Mouse (Mus musculus): ENCODE measurements at regions not wholly inside any gene's neighbourhood (a gene's known extent, or its start where the extent isn't known, plus 50 kb on each side); places are given as distances from the start of the nearest gene placed in this dataset.

GRCm38 (mm10) chr1:186909518-186910105 lies 57.6 kb upstream of the D1Pas1 start:
- DNase-seq = no peak

GRCm38 (mm10) chr1:186909073-186909472 lies 58.1 kb upstream of the D1Pas1 start:
- no peak for DNase-seq

GRCm38 (mm10) chr1:186907409-186908170 lies 59.6 kb upstream of the D1Pas1 start:
- DNase-seq = no peak

GRCm38 (mm10) chr1:186905942-186906341 lies 61.3 kb upstream of the D1Pas1 start:
- DNase-seq = no peak

- DNase-seq = no peak
Observed at GRCm38 (mm10) chr1:186901548-186901947, 65.7 kb upstream of the D1Pas1 start.

- no peak for DNase-seq
Observed at GRCm38 (mm10) chr1:186898203-186898602, 69.0 kb upstream of the D1Pas1 start.

GRCm38 (mm10) chr1:186889584-186889852 lies 77.7 kb upstream of the D1Pas1 start:
- DNase-seq = no peak

GRCm38 (mm10) chr1:186888767-186889583 lies 78.2 kb upstream of the D1Pas1 start:
- DNase-seq = no peak

- DNase-seq = no peak
Observed at GRCm38 (mm10) chr1:186887127-186887526, 80.1 kb upstream of the D1Pas1 start.

GRCm38 (mm10) chr1:186880391-186880790 lies 86.8 kb upstream of the D1Pas1 start:
- DNase-seq = no peak

GRCm38 (mm10) chr1:186860608-186861444 lies 106.4 kb upstream of the D1Pas1 start:
- no peak for DNase-seq

- no peak for DNase-seq
Observed at GRCm38 (mm10) chr1:186858285-186858684, 108.9 kb upstream of the D1Pas1 start.

- no peak for DNase-seq
Observed at GRCm38 (mm10) chr1:186855474-186856036, 106.4 kb upstream of the Rrp15 start.

GRCm38 (mm10) chr1:186845256-186845655 lies 96.1 kb upstream of the Rrp15 start:
- DNase-seq = no peak

- DNase-seq = peak; percentile 15
Observed at GRCm38 (mm10) chr1:186833896-186834800, 85.0 kb upstream of the Rrp15 start.

GRCm38 (mm10) chr1:186833441-186833895 lies 84.3 kb upstream of the Rrp15 start:
- DNase-seq = no peak

- no peak for DNase-seq
Observed at GRCm38 (mm10) chr1:186827773-186828172, 78.6 kb upstream of the Rrp15 start.

- no peak for DNase-seq
Observed at GRCm38 (mm10) chr1:186808192-186808960, 59.2 kb upstream of the Rrp15 start.

GRCm38 (mm10) chr1:186804451-186804850 lies 55.3 kb upstream of the Rrp15 start:
- DNase-seq = no peak
